In genomic region chr5:30934725-30935461, GRCm38 (mm10) we compare ENCODE assay signal across 26 mouse cellular contexts. TPM values are rescaled to one million over a fixed set of nuclear protein-coding genes. Genes with fewer than 3 reads are reported as not detected.
DNase-seq lines count a peak whose midpoint lies in the region; ATAC-seq and TF ChIP-seq lines count a peak whose summit lies in the region.
"Had no signal": no experiment of that assay in that cellular context is flagged by ENCODE, and none has a peak within 500 bp of the region (broad histone marks: within the 10 kb centered on the region; RNA-seq: fewer than 3 reads in every experiment).

No protein-coding gene starts in this region.

- DNase-seq in heart, postnatal 0 days (ENCODE audit: low spot score), result no peak
- DNase-seq in layer of hippocampus, adult 2 months (ENCODE audit: low spot score in 2 of 2), result no peak
- DNase-seq in layer of hippocampus, adult 11-12 months (ENCODE audit: low spot score), result no peak
- DNase-seq in thymus, postnatal 0 days (ENCODE audit: low spot score), result peak; percentile 21
- no peak for DNase-seq in thymus, postnatal 10 days (ENCODE audit: low spot score in 2 of 2)
- no peak for DNase-seq in right cerebral cortex, postnatal 36 days (ENCODE audit: low spot score in 2 of 2)
- DNase-seq: adrenal gland, postnatal 14 days; cerebellum, adult 9-11 months; gastrocnemius, postnatal 14 days; kidney, adult 8-10 months; kidney, postnatal 36 days; liver; lung, postnatal 36 days; midbrain, embryonic 14.5 days; right cerebral cortex, postnatal 14 days; spleen, adult 18-20 months; thymus, postnatal 4 days had no signal

- TF ChIP-seq EP300 in heart, postnatal 0 days (IDR thresholded peaks at IDR 0.05; ENCODE audit: low read depth), result no peak

- H3K27me3 ChIP-seq in heart, postnatal 0 days (ENCODE audit: control insufficient read depth, insufficient read depth, low read length), result no peaks in the 10 kb centered on the region
- no peaks in the 10 kb centered on the region; the same call in 1 of the 2 replicates for H3K27me3 ChIP-seq in heart, embryonic 12.5 days (replicated peaks)
- H3K27me3 ChIP-seq: embryonic facial prominence, embryonic 15.5 days; neural tube, embryonic 12.5 days had no signal

- ATAC-seq in heart, postnatal 0 days (ENCODE audit: insufficient read depth, low read depth), result no peak
- no peak for ATAC-seq in heart, embryonic 12.5 days (ENCODE audit: insufficient number of reproducible peaks, low FRiP score)
- ATAC-seq: forebrain, embryonic 14.5 days; inflammation-experienced regulatory T-cells, adult 6 months had no signal

- H3K36me3 ChIP-seq in heart, postnatal 0 days (replicated peaks; ENCODE audit: control insufficient read depth, insufficient read depth, low read length), result no peaks in the 10 kb centered on the region
- no peaks in the 10 kb centered on the region for H3K36me3 ChIP-seq in heart, embryonic 12.5 days
- H3K36me3 ChIP-seq: embryonic facial prominence, embryonic 15.5 days; hindbrain, embryonic 10.5 days; limb, embryonic 10.5 days; neural tube, embryonic 12.5 days had no signal

- 0 out of 2 replicates have a peak, but pooled peaks have one; percentile 2 for TF ChIP-seq CTCF in heart, postnatal 0 days (IDR thresholded peaks at IDR 0.05; ENCODE audit: low read depth)
- peak; percentile 65 for TF ChIP-seq CTCF in layer of hippocampus, adult 2 months (conservative IDR thresholded peaks at IDR 0.05)

- H3K9me3 ChIP-seq in heart, postnatal 0 days (replicated peaks; ENCODE audit: control insufficient read depth, low read length), result no peaks in the 10 kb centered on the region
- H3K9me3 ChIP-seq in heart, embryonic 12.5 days (replicated peaks), result no peaks in the 10 kb centered on the region
- H3K9me3 ChIP-seq: embryonic facial prominence, embryonic 15.5 days; hindbrain, embryonic 10.5 days; limb, embryonic 10.5 days; megakaryocyte, embryonic 14.5 days; neural tube, embryonic 12.5 days had no signal

- no peak overlapping the region for H3K4me3 ChIP-seq in heart, postnatal 0 days (ENCODE audit: low read depth, low read length)
- no peak overlapping the region for H3K4me3 ChIP-seq in heart, embryonic 12.5 days
- no peak overlapping the region for H3K4me3 ChIP-seq in layer of hippocampus, adult 2 months
- H3K4me3 ChIP-seq: embryonic facial prominence, embryonic 15.5 days; hindbrain, embryonic 10.5 days; limb, embryonic 10.5 days; megakaryocyte, embryonic 14.5 days; neural tube, embryonic 12.5 days had no signal

- no peak overlapping the region for H3K4me2 ChIP-seq in heart, postnatal 0 days (ENCODE audit: low read depth, low read length)
- H3K4me2 ChIP-seq in heart, embryonic 12.5 days, result no peak overlapping the region
- H3K4me2 ChIP-seq: embryonic facial prominence, embryonic 15.5 days; neural tube, embryonic 12.5 days had no signal

- no peak overlapping the region for H3K9ac ChIP-seq in heart, postnatal 0 days (replicated peaks; ENCODE audit: low read depth, low read length)
- no peak overlapping the region for H3K9ac ChIP-seq in heart, embryonic 12.5 days
- H3K9ac ChIP-seq: embryonic facial prominence, embryonic 15.5 days; neural tube, embryonic 12.5 days had no signal

- WGBS in heart, postnatal 0 days, result 88% methylated on average over 5 of the region's 5 CpGs
- 83% methylated on average over 5 of the region's 5 CpGs for WGBS in heart, embryonic 12.5 days

- H3K4me1 ChIP-seq in heart, postnatal 0 days (ENCODE audit: control insufficient read depth, insufficient read depth), result no peaks in the 10 kb centered on the region
- peaks cover 16% of the 10 kb centered on the region for H3K4me1 ChIP-seq in heart, embryonic 12.5 days (replicated peaks)
- H3K4me1 ChIP-seq: embryonic facial prominence, embryonic 15.5 days; hindbrain, embryonic 10.5 days; limb, embryonic 10.5 days; neural tube, embryonic 12.5 days had no signal

- H3K27ac ChIP-seq in heart, postnatal 0 days (ENCODE audit: low read depth), result no peak overlapping the region
- H3K27ac ChIP-seq in heart, embryonic 12.5 days (ENCODE audit: poor library complexity, severe bottlenecking), result no peak overlapping the region
- no peak overlapping the region for H3K27ac ChIP-seq in layer of hippocampus, adult 2 months
- H3K27ac ChIP-seq: embryonic facial prominence, embryonic 15.5 days; hindbrain, embryonic 10.5 days; limb, embryonic 10.5 days; neural tube, embryonic 12.5 days had no signal

RNA-seq across cellular contexts. Expression of gene Cgref1, which starts 10.5 kb away (rescaled TPM):
- 0.77 and 3.0 TPM in 2 replicates for total RNA-seq in heart, postnatal 0 days (2014; rRNA removed; ENCODE audit: low replicate concordance)
- 1.1 and 1.2 TPM in 2 replicates for polyA plus RNA-seq in heart, postnatal 0 days (2015; fragmentation: Nextera tagmentation; extraction: Ambion mirVana)
- 4.9 and 5.2 TPM in 2 replicates for polyA plus RNA-seq in heart, embryonic 12.5 days (2016; fragmentation: Nextera tagmentation; extraction: Ambion mirVana)
- 10 to 100 TPM; 15.5 to 16.7 TPM for total RNA-seq in layer of hippocampus, adult 2 months (2021)
- 0.70 and 0.71 TPM in 2 replicates for polyA plus RNA-seq in thymus, postnatal 0 days (2015; fragmentation: Nextera tagmentation; extraction: Ambion mirVana)
- total RNA-seq: common myeloid progenitor, adult 5-6 weeks had no signal
- polyA plus RNA-seq: inflammation-experienced regulatory T-cells, adult 6 months had no signal

RNA-seq across cellular contexts. Expression of gene Khk, which starts 13.7 kb away (rescaled TPM):
- 11.8 and 15.0 TPM in 2 replicates for total RNA-seq in heart, postnatal 0 days (2014; rRNA removed; ENCODE audit: low replicate concordance)
- 16.2 and 18.5 TPM in 2 replicates for polyA plus RNA-seq in heart, postnatal 0 days (2015; fragmentation: Nextera tagmentation; extraction: Ambion mirVana)
- 6.5 and 8.1 TPM in 2 replicates for polyA plus RNA-seq in heart, embryonic 12.5 days (2016; fragmentation: Nextera tagmentation; extraction: Ambion mirVana)
- 10 to 100 TPM; 17.0 to 17.7 TPM for total RNA-seq in layer of hippocampus, adult 2 months (2021)
- polyA plus RNA-seq in thymus, postnatal 0 days (2015; fragmentation: Nextera tagmentation; extraction: Ambion mirVana), result 31.7 and 32.5 TPM in 2 replicates

RNA-seq across cellular contexts. Expression of gene Emilin1, which starts 21.7 kb away (rescaled TPM):
- 63.5 and 64.5 TPM in 2 replicates for total RNA-seq in heart, postnatal 0 days (2014; rRNA removed; ENCODE audit: low replicate concordance)
- polyA plus RNA-seq in heart, postnatal 0 days (2015; fragmentation: Nextera tagmentation; extraction: Ambion mirVana), result 68.3 and 70.4 TPM in 2 replicates
- polyA plus RNA-seq in heart, embryonic 12.5 days (2016; fragmentation: Nextera tagmentation; extraction: Ambion mirVana), result 179 and 187 TPM in 2 replicates
- total RNA-seq in layer of hippocampus, adult 2 months (2021), result 1 to 10 TPM; 2.0 TPM
- polyA plus RNA-seq in thymus, postnatal 0 days (2015; fragmentation: Nextera tagmentation; extraction: Ambion mirVana), result 47.0 and 47.5 TPM in 2 replicates

RNA-seq across cellular contexts. Expression of gene Preb, which starts 25.3 kb away (rescaled TPM):
- 20.8 and 40.0 TPM in 2 replicates for total RNA-seq in heart, postnatal 0 days (2014; rRNA removed; ENCODE audit: low replicate concordance)
- 54.3 and 64.3 TPM in 2 replicates for polyA plus RNA-seq in heart, postnatal 0 days (2015; fragmentation: Nextera tagmentation; extraction: Ambion mirVana)
- 86.0 and 89.0 TPM in 2 replicates for polyA plus RNA-seq in heart, embryonic 12.5 days (2016; fragmentation: Nextera tagmentation; extraction: Ambion mirVana)
- 100 to 1,000 TPM; 132 to 145 TPM for total RNA-seq in layer of hippocampus, adult 2 months (2021)
- polyA plus RNA-seq in thymus, postnatal 0 days (2015; fragmentation: Nextera tagmentation; extraction: Ambion mirVana), result 141 and 156 TPM in 2 replicates

RNA-seq across cellular contexts. Expression of gene Ost4, which starts 27.3 kb away (rescaled TPM):
- 201 and 280 TPM in 2 replicates for total RNA-seq in heart, postnatal 0 days (2014; rRNA removed; ENCODE audit: low replicate concordance)
- 334 and 356 TPM in 2 replicates for polyA plus RNA-seq in heart, postnatal 0 days (2015; fragmentation: Nextera tagmentation; extraction: Ambion mirVana)
- polyA plus RNA-seq in heart, embryonic 12.5 days (2016; fragmentation: Nextera tagmentation; extraction: Ambion mirVana), result 386 and 388 TPM in 2 replicates
- total RNA-seq in layer of hippocampus, adult 2 months (2021), result 10 to 100 TPM; 91.5 to 93.8 TPM
- 396 and 461 TPM in 2 replicates for polyA plus RNA-seq in thymus, postnatal 0 days (2015; fragmentation: Nextera tagmentation; extraction: Ambion mirVana)
